Mouse (Mus musculus) lung, adult 2 months (tissue): ENCODE results near the gene Sema5b.

ENCODE experiments used
- CTCF ChIP-seq: fragments of 200-500 bp; IDR thresholded peaks from 2 replicates; pipeline ENCODE4 v1.5.1; 2011; ENCODE audit warnings: mild to moderate bottlenecking, low read length, control low read depth; ENCODE audit not compliant: insufficient read depth
- POLR2A ChIP-seq: fragments of 200-500 bp; IDR thresholded peaks from 2 replicates; pipeline ENCODE4 v1.6.1; 2011; ENCODE audit warnings: low read depth, mild to moderate bottlenecking, control low read depth, low read length, borderline replicate concordance; ENCODE audit errors: extremely low read depth

DNA sequence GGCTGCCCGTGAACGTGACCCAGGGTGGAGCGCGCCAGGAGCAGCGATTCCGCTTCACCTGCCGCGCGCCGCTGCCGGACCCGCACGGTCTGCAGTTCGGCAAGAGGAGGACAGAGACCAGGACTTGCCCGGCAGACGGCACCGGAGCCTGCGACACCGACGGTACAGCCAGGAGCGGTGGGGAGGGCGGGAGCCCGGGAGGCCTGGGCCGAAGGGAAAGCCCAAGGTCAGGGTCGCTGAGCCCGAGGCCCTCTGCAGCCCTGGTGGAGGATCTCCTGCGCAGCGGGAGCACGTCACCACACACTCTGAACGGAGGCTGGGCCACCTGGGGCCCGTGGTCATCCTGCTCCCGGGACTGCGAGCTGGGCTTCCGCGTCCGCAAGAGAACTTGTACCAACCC, 119.3 kb downstream of the Sema5b start:
- TF ChIP-seq CTCF (no peak), POLR2A (no peak)
